Mouse (Mus musculus) Patski (cell line): Measurements from ENCODE around the gene Robo1. TPM values are rescaled to one million over a fixed set of nuclear protein-coding genes. Genes with fewer than 3 reads are reported as not detected.

Experiments
- ATAC-seq: fragments of 100-300 bp; one replicate; pipeline ENCODE4 v1.8.0; 2021
- CTCF ChIA-PET: fragments of 350-600 bp; sonication (Branson Sonifier 250); formaldehyde crosslinking; loops from one replicate; lab custom pipeline; 2022; ENCODE audit warnings: inconsistent platforms; lab: Charles Lee
- POLR2A ChIA-PET: fragments of 350-600 bp; sonication (Branson Sonifier 250); formaldehyde crosslinking; loops from one replicate; lab custom pipeline; 2022; ENCODE audit warnings: antibody characterized with exemption, inconsistent platforms; lab: Charles Lee
- DNase-seq: peaks from one replicate; pipeline ENCODE4 v3.0.0-alpha.2; 2011; ENCODE audit warnings: low read depth, low spot score
- H3K27me3 ChIP-seq: fragments of 371-371 bp; one replicate; pipeline ENCODE4 v1.5.1; 2021
- CTCF ChIP-seq: fragments of 100-300 bp; IDR thresholded peaks from one replicate; pipeline ENCODE4 v1.5.1; 2021
- in situ Hi-C: fragments of 300-500 bp; cut with MboI; formaldehyde crosslinking; loops from 3 replicates; pipeline ENCODE4 v1.11.1; 2018; ENCODE audit warnings: low pct_unique_long_range_greater_than_20kb, mixed read lengths
- polyA plus RNA-seq: library from polyadenylated mRNA; unstranded; gene quantifications from one replicate; pipeline ENCODE4 v1.2.3, GENCODE M21; 2021

Gene Robo1
- polyA plus RNA-seq, 1 experiment from 2014 or later = not detected

GRCm38 (mm10) chr16:72794692-72795378 is 486.7 kb downstream of the Robo1 start:
- DNase-seq (no peak), ATAC-seq (no peak)
- TF ChIP-seq CTCF = no peak
- ChIA-PET POLR2A (no interaction called here), CTCF (no interaction called here)
- H3K27me3 ChIP-seq = no peaks in the 10 kb centered on the region
- in situ Hi-C loops = no loop called here

GRCm38 (mm10) chr16:72795379-72795712 is 487.2 kb downstream of the Robo1 start:
- POLR2A ChIA-PET = no interaction called here
- in situ Hi-C loops = no loop called here
- TF ChIP-seq CTCF = no peak
- CTCF ChIA-PET = no interaction called here
- no peak for ATAC-seq
- DNase-seq = no peak
- no peaks in the 10 kb centered on the region for H3K27me3 ChIP-seq

GRCm38 (mm10) chr16:72798405-72798949 is 490.4 kb downstream of the Robo1 start:
- no peak for ATAC-seq
- in situ Hi-C loops = no loop called here
- no peak for TF ChIP-seq CTCF
- DNase-seq = no peak
- POLR2A ChIA-PET = no interaction called here
- CTCF ChIA-PET = no interaction called here
- no peaks in the 10 kb centered on the region for H3K27me3 ChIP-seq

- DNase-seq (no peak), ATAC-seq (no peak)
- ChIA-PET CTCF (no interaction called here), POLR2A (no interaction called here)
- in situ Hi-C loops = no loop called here
- no peaks in the 10 kb centered on the region for H3K27me3 ChIP-seq
- no peak for TF ChIP-seq CTCF
Observed at GRCm38 (mm10) chr16:72800121-72800749, 492.1 kb downstream of the Robo1 start.

- DNase-seq (no peak), ATAC-seq (no peak)
- TF ChIP-seq CTCF = no peak
- ChIA-PET CTCF (no interaction called here), POLR2A (no interaction called here)
- no peaks in the 10 kb centered on the region for H3K27me3 ChIP-seq
- in situ Hi-C loops = no loop called here
Observed at GRCm38 (mm10) chr16:72800788-72801187, 492.7 kb downstream of the Robo1 start.

GRCm38 (mm10) chr16:72808351-72808750 is 500.2 kb downstream of the Robo1 start:
- no peak for DNase-seq
- no peaks in the 10 kb centered on the region for H3K27me3 ChIP-seq
- ATAC-seq = no peak
- TF ChIP-seq CTCF = no peak
- CTCF ChIA-PET = no interaction called here
- in situ Hi-C loops = no loop called here
- POLR2A ChIA-PET = no interaction called here

- ATAC-seq (no peak), DNase-seq (no peak)
- in situ Hi-C loops = no loop called here
- CTCF ChIA-PET = interaction anchor here (1.0 kb wide), 1 partner anchor 11 kb away, joined by 3 read pairs; no protein-coding TSS in a partner anchor
- no peak for TF ChIP-seq CTCF
- POLR2A ChIA-PET = no interaction called here
- no peaks in the 10 kb centered on the region for H3K27me3 ChIP-seq
Observed at GRCm38 (mm10) chr16:72810942-72811341, 502.8 kb downstream of the Robo1 start.

- no peaks in the 10 kb centered on the region for H3K27me3 ChIP-seq
- ATAC-seq = no peak
- DNase-seq = no peak
- in situ Hi-C loops = no loop called here
- ChIA-PET POLR2A (no interaction called here), CTCF (no interaction called here)
- TF ChIP-seq CTCF = no peak
Observed at GRCm38 (mm10) chr16:72811494-72811893, 503.4 kb downstream of the Robo1 start.

- no peak for ATAC-seq
- no peak for TF ChIP-seq CTCF
- no peaks in the 10 kb centered on the region for H3K27me3 ChIP-seq
- ChIA-PET CTCF (no interaction called here), POLR2A (no interaction called here)
- in situ Hi-C loops = no loop called here
- DNase-seq = no peak
Observed at GRCm38 (mm10) chr16:72811908-72812307, 503.8 kb downstream of the Robo1 start.

- ChIA-PET POLR2A (no interaction called here), CTCF (no interaction called here)
- H3K27me3 ChIP-seq = no peaks in the 10 kb centered on the region
- in situ Hi-C loops = no loop called here
- ATAC-seq (no peak), DNase-seq (no peak)
- no peak for TF ChIP-seq CTCF
Observed at GRCm38 (mm10) chr16:72828381-72828780, 520.3 kb downstream of the Robo1 start.

GRCm38 (mm10) chr16:72829530-72829929 is 521.4 kb downstream of the Robo1 start:
- POLR2A ChIA-PET = no interaction called here
- CTCF ChIA-PET = no interaction called here
- ATAC-seq (no peak), DNase-seq (no peak)
- no peak for TF ChIP-seq CTCF
- in situ Hi-C loops = no loop called here
- H3K27me3 ChIP-seq = no peaks in the 10 kb centered on the region
